Mouse (Mus musculus) small intestine, adult 2 months (tissue): Measurements from ENCODE around the gene 5730596B20Rik. TPM values are rescaled to one million over a fixed set of nuclear protein-coding genes. Genes with fewer than 3 reads are reported as not detected.

Experiments used
- H3K27ac ChIP-seq: fragments of 200-500 bp; 2 replicates; pipeline ENCODE4 v1.5.1; 2012; ENCODE audit warnings: low read depth, low read length, control low read depth, inconsistent platforms; ENCODE audit not compliant: insufficient read depth
- H3K27me3 ChIP-seq: fragments of 200-500 bp; 2 replicates; pipeline ENCODE4 v1.6.1; 2012; ENCODE audit warnings: mild to moderate bottlenecking, moderate library complexity, low read length, inconsistent platforms; ENCODE audit not compliant: control insufficient read depth, insufficient read depth
- H3K36me3 ChIP-seq: fragments of 200-500 bp; 2 replicates; pipeline ENCODE4 v1.6.1; 2012; ENCODE audit warnings: mild to moderate bottlenecking, low read length, control low read depth, inconsistent platforms; ENCODE audit not compliant: control insufficient read depth, insufficient read depth
- H3K4me1 ChIP-seq: fragments of 200-500 bp; 2 replicates; pipeline ENCODE4 v1.6.1; 2012; ENCODE audit warnings: low read length, inconsistent platforms, mixed read lengths; ENCODE audit not compliant: control insufficient read depth, insufficient read depth, insufficient read length
- H3K4me3 ChIP-seq: fragments of 200-500 bp; 2 replicates; pipeline ENCODE4 v1.5.1; 2012; ENCODE audit warnings: low read depth, mild to moderate bottlenecking, control low read depth, inconsistent platforms, low read length, moderate library complexity
- CTCF ChIP-seq: fragments of 200-500 bp; IDR thresholded peaks from 2 replicates; pipeline ENCODE4 v1.5.1; 2012; ENCODE audit warnings: low read depth, mild to moderate bottlenecking, control low read depth, inconsistent platforms, low read length, moderate library complexity, mixed read lengths; ENCODE audit not compliant: insufficient replicate concordance, insufficient read length; ENCODE audit errors: extremely low read depth
- POLR2A ChIP-seq: fragments of 200-500 bp; IDR thresholded peaks from 2 replicates; pipeline ENCODE4 v1.6.1; 2012; ENCODE audit warnings: low read depth, mild to moderate bottlenecking, control low read depth, inconsistent platforms, low read length, moderate library complexity
- WGBS: fragments of 180-500 bp; shearing (Covaris S2); methylation state at CpG from one replicate; pipeline ENCODE4 v1.1.7; 2018; 5-methylcytosine and 5-hydroxymethylcytosine counted together
- polyA plus RNA-seq: library from polyadenylated mRNA; depleted of rRNA; stranded (reverse); fragments of >200 nt; gene quantifications from 2 replicates; pipeline ENCODE4 v1.2.3, GENCODE M21; 2012

Gene 5730596B20Rik
- polyA plus RNA-seq, 1 experiment, result not detected

- Histone ChIP-seq H3K4me1 (no peaks in the 10 kb centered on the region; the same call in 1 of the 2 replicates), H3K4me3 (peak overlapping the region; percentile 60), H3K27me3 (peaks cover 32% of the 10 kb centered on the region), H3K36me3 (no peaks in the 10 kb centered on the region), H3K27ac (peak overlapping the region; percentile 65)
- WGBS, result 52% methylated on average over 9 of the region's 9 CpGs
- TF ChIP-seq CTCF (no peak), POLR2A (no peak)
Observed at GRCm38 (mm10) chr6:52177806-52178205, 508 bp downstream of the 5730596B20Rik start.

- H3K4me3 ChIP-seq, result peak overlapping the region; percentile 48
- H3K27ac ChIP-seq, result peak overlapping the region; percentile 69
Observed at GRCm38 (mm10) chr6:52178918-52179665, 1.8 kb downstream of the 5730596B20Rik start.

GRCm38 (mm10) chr6:52179690-52180089, 2.4 kb downstream of the 5730596B20Rik start:
- H3K27me3 ChIP-seq, result peaks cover 31% of the 10 kb centered on the region
- H3K36me3 ChIP-seq, result no peaks in the 10 kb centered on the region
- peak overlapping the region; percentile 69 for H3K27ac ChIP-seq
- TF ChIP-seq POLR2A, result no peak
- TF ChIP-seq CTCF, result no peak
- WGBS, result 61% methylated on average over 10 of the region's 10 CpGs
- peak overlapping the region; percentile 48 for H3K4me3 ChIP-seq
- peaks cover 11% of the 10 kb centered on the region for H3K4me1 ChIP-seq

More at GRCm38 (mm10) chr6:52178918-52179665, 1.8 kb downstream of the 5730596B20Rik start:
- H3K4me1 ChIP-seq, result peaks cover 8% of the 10 kb centered on the region
- WGBS, result 62% methylated on average over 4 of the region's 4 CpGs
- TF ChIP-seq POLR2A (no peak), CTCF (no peak)
- H3K27me3 ChIP-seq, result peaks cover 27% of the 10 kb centered on the region
- no peaks in the 10 kb centered on the region for H3K36me3 ChIP-seq

- peaks cover 12% of the 10 kb centered on the region for H3K4me1 ChIP-seq
- no peaks in the 10 kb centered on the region for H3K36me3 ChIP-seq
- TF ChIP-seq POLR2A, result no peak
- TF ChIP-seq CTCF, result no peak
- H3K27me3 ChIP-seq, result peaks cover 28% of the 10 kb centered on the region
- 80% methylated on average over 11 of the region's 11 CpGs for WGBS
- H3K27ac ChIP-seq, result peak overlapping the region; percentile 46; the same call in 1 of the 2 replicates
- H3K4me3 ChIP-seq, result peak overlapping the region; percentile 32; the same call in 1 of the 2 replicates
Observed at GRCm38 (mm10) chr6:52180213-52180710, 3.0 kb downstream of the 5730596B20Rik start.

- 79% methylated on average over 3 of the region's 3 CpGs for WGBS
- peaks cover 28% of the 10 kb centered on the region for H3K27me3 ChIP-seq
- TF ChIP-seq CTCF (no peak), POLR2A (no peak)
- peaks cover 12% of the 10 kb centered on the region for H3K4me1 ChIP-seq
- no peak overlapping the region for H3K4me3 ChIP-seq
- H3K36me3 ChIP-seq, result no peaks in the 10 kb centered on the region
- peak overlapping the region; percentile 46 for H3K27ac ChIP-seq
Observed at GRCm38 (mm10) chr6:52180726-52181125, 3.4 kb downstream of the 5730596B20Rik start.

GRCm38 (mm10) chr6:52182030-52182429, 4.7 kb downstream of the 5730596B20Rik start:
- Histone ChIP-seq H3K27ac (no peak overlapping the region), H3K4me3 (no peak overlapping the region), H3K27me3 (peaks cover 32% of the 10 kb centered on the region), H3K36me3 (no peaks in the 10 kb centered on the region), H3K4me1 (peaks cover 12% of the 10 kb centered on the region)
- 36% methylated on average over 2 of the region's 2 CpGs for WGBS
- no peak for TF ChIP-seq CTCF
- no peak for TF ChIP-seq POLR2A

- H3K27me3 ChIP-seq, result peaks cover 29% of the 10 kb centered on the region
- no peak overlapping the region for H3K4me3 ChIP-seq
- peaks cover 12% of the 10 kb centered on the region for H3K4me1 ChIP-seq
- no peak overlapping the region for H3K27ac ChIP-seq
- TF ChIP-seq CTCF, result no peak
- no peak for TF ChIP-seq POLR2A
- 29% methylated on average over 1 of the region's 1 CpGs for WGBS
- no peaks in the 10 kb centered on the region for H3K36me3 ChIP-seq
Observed at GRCm38 (mm10) chr6:52182793-52183192, 5.5 kb downstream of the 5730596B20Rik start.
